Mouse (Mus musculus) lung, adult 2 months (tissue): ENCODE results near the gene Lpin1.

Experiments used
- CTCF ChIP-seq: fragments of 200-500 bp; IDR thresholded peaks from 2 replicates; pipeline ENCODE4 v1.5.1; 2011; ENCODE audit warnings: mild to moderate bottlenecking, low read length, control low read depth; ENCODE audit not compliant: insufficient read depth
- POLR2A ChIP-seq: fragments of 200-500 bp; IDR thresholded peaks from 2 replicates; pipeline ENCODE4 v1.6.1; 2011; ENCODE audit warnings: low read depth, mild to moderate bottlenecking, control low read depth, low read length, borderline replicate concordance; ENCODE audit errors: extremely low read depth

GRCm38 (mm10) chr12:16497960-16498359 lies 112.8 kb downstream of the Lpin1 start:
- no peak for TF ChIP-seq POLR2A
- no peak for TF ChIP-seq CTCF
